Mouse (Mus musculus) embryonic fibroblast, embryonic 13.5 days (primary cell): ENCODE measurements at regions not wholly inside any gene's neighbourhood (a gene's known extent, or its start where the extent isn't known, plus 50 kb on each side); places are given as distances from the start of the nearest gene placed in this dataset.

Experiments used
- H3K27ac ChIP-seq: 2 replicates; pipeline ENCODE4 v1.5.1; 2012; ENCODE audit warnings: low read length, control low read depth, inconsistent platforms; ENCODE audit not compliant: insufficient read depth
- H3K4me1 ChIP-seq: 2 replicates; pipeline ENCODE4 v1.6.1; 2011; ENCODE audit warnings: low read length; ENCODE audit not compliant: control insufficient read depth, insufficient read depth
- H3K4me3 ChIP-seq: 2 replicates; pipeline ENCODE4 v1.5.1; 2011; ENCODE audit warnings: mild to moderate bottlenecking, control low read depth, low read length; ENCODE audit not compliant: insufficient read depth
- CTCF ChIP-seq: IDR thresholded peaks from 2 replicates; pipeline ENCODE4 v1.5.1; 2011; ENCODE audit warnings: mild to moderate bottlenecking, control low read depth, low read length, moderate library complexity, borderline replicate concordance; ENCODE audit not compliant: insufficient read depth
- POLR2A ChIP-seq: IDR thresholded peaks from 2 replicates; pipeline ENCODE4 v1.6.1; 2011; ENCODE audit warnings: low read depth, mild to moderate bottlenecking, control low read depth, low read length, moderate library complexity

DNA sequence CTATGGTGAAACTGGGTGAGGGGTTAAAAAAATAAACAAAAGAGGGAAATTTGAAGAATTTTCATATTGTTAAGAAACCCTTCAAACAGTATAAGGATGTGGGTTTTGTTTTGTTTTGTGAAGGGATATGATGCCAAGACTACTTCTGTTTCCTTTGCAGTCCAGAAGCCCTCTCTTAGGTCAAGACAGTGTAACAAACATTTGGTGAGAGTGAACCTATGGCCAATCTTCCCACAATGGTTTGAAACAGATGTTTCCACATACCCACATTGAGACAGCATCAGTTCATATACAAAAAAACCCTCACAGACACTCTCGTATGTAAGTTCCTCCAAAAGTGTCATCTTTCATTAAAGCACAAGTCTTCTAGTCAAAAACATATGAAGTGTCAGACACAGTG lies 263.6 kb downstream of the Tmsb4x start:
- no peak overlapping the region for H3K4me3 ChIP-seq
- H3K27ac ChIP-seq = no peak overlapping the region
- no peaks in the 10 kb centered on the region for H3K4me1 ChIP-seq
- TF ChIP-seq POLR2A (no peak), CTCF (no peak)

DNA sequence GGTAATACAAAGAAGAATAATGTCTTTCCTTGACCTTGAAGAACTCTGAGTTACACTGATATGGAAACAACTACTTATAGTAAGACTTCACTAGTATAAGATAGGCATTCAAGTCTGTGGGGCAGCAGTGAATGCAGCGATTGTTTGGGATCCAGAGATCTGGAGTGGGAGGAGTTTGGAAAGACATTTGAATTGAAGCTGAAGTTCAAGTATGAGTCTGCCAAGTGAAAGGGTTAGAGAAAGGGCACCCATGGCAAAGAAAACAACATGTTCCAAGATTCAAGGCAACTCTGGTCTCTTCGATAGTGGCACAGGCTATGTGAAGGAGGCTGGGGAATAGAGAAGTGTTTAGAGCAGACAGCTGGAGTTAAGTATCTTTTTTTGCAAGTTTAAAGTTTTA lies 275.3 kb downstream of the Tmsb4x start:
- Histone ChIP-seq H3K4me1 (no peaks in the 10 kb centered on the region), H3K4me3 (no peak overlapping the region), H3K27ac (no peak overlapping the region)
- TF ChIP-seq CTCF = no peak
- no peak for TF ChIP-seq POLR2A

DNA sequence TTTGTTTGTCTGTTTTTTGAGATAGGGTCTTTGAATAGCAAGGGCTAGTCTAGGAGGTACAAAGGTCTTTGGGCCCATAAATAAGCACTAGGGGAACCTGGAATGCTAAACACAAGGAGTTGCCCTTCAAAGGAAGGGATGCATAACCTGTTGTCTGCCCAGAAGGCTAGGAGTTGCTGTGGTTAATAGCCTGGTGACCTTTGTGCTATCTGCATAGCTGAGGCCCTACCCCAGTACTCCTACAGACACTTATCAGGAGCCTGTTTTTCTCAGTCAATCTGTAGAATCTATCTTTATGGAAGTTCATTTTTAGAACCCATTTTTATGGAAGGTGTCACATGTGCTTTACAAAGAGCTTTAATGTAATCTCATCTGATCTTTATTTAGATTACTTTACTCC lies 276.6 kb downstream of the Tmsb4x start:
- no peak overlapping the region for H3K4me3 ChIP-seq
- TF ChIP-seq POLR2A (no peak), CTCF (no peak)

DNA sequence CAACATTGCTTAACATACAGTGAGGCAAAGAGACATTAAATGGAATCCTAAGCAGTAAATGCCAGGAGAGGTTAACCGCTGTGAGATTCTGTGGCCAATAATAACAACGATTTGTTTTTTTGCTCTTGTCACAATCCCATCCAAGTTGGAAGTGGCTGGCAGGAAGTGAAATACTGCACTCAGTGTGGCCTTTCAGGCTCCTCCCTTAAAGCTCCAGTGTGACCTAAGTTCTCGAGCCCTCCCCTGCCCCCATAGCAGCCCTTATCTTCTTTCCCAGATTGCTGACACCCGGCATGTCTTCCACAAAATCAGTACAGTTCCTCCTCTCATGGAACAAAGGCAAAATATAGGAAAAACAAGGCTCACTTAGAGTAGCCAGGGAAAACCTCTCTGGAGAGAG lies 278.1 kb downstream of the Tmsb4x start:
- TF ChIP-seq CTCF = no peak
- TF ChIP-seq POLR2A = no peak
- no peak overlapping the region for H3K4me3 ChIP-seq
- H3K27ac ChIP-seq = no peak overlapping the region
- no peaks in the 10 kb centered on the region for H3K4me1 ChIP-seq

More for the DNA sequence above, 276.6 kb downstream of the Tmsb4x start:
- Histone ChIP-seq H3K27ac (no peak overlapping the region), H3K4me1 (no peaks in the 10 kb centered on the region)

DNA sequence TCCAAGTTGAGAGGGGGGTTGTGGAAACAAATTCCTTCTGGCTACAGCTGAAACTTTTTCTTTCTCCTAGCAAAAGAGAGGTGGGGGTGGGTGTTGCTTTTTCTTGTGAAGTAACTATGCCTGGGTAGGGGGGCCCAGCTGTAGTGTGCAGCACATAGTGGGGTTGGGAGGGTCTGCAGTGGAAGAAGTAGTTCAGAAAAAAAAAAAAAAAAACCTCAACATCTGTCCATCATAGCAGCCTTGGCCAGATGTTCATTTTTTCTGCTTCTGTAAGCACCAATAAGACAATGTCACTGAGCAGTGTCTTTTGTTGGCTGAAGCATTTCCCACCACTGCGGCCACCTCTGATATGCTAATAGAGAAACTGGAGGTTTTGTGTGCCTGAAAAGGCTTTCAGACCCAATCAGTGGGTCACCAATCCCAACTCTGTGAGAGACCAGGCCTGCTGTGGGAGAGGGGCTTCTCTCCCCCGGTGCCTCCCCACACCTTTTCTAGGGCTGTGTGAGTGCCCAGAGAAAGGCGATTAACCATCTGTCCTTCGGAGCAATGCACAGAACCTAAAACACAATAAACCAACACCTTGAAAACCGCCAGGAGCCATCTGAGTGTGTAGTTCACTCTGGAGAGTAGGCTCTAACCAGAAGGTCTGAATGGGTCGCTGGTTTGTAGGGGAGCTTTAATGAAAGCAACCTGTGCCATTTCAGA lies 279.2 kb downstream of the Tmsb4x start:
- no peak for TF ChIP-seq CTCF
- TF ChIP-seq POLR2A = no peak
- no peaks in the 10 kb centered on the region for H3K4me1 ChIP-seq
- no peak overlapping the region for H3K4me3 ChIP-seq
- H3K27ac ChIP-seq = no peak overlapping the region

DNA sequence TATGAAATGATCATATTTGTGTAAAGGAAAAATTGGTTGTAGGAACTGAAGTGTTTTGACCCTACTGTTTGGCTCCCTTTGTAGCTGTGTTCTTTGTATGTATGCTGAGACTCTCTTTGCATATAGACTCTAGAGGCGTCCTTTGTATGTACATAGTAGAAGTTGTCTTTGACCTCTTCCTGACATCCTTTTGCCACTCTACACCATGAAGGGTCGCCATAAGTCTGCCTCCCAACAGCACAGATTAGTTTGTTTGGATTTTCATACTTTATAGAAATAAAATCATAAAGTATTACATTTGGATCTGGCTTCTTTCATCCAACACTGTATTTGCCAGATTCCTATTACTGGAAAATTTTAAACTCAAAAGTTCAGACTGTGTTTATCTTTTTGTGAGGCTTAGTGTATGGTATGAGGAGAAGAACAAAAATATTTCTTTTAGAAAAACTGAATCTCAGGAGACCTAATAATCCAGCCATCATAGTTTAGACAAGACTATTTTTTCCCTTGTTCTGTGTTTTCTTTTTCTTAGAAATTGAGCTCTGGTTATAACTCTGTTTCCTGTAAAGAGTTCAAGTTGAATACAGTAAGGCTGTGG lies 293.7 kb downstream of the Tmsb4x start:
- Histone ChIP-seq H3K4me3 (no peak overlapping the region), H3K4me1 (no peaks in the 10 kb centered on the region), H3K27ac (no peak overlapping the region)
- no peak for TF ChIP-seq POLR2A
- TF ChIP-seq CTCF = no peak

DNA sequence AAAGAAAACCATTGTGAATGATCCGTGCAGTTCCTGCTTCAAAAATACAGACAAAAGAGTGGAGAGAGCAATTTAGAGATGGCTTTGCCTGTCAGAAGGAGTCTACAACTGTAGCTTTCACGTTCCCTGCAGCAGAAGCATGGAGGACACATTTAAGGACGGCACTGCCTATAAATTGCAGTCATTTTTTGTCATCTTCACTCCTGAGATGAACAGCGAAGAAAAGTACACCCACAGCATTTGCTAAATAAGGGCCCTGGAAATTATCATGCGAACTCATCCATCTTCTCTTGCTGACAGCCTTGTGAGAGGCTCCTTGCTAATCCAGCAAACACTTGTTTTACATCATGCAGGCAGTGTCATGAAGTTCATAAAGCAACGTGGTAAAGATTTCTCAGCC lies 302.5 kb downstream of the Tmsb4x start:
- TF ChIP-seq CTCF (no peak), POLR2A (no peak)
- no peaks in the 10 kb centered on the region for H3K4me1 ChIP-seq
- no peak overlapping the region for H3K27ac ChIP-seq
- no peak overlapping the region for H3K4me3 ChIP-seq

DNA sequence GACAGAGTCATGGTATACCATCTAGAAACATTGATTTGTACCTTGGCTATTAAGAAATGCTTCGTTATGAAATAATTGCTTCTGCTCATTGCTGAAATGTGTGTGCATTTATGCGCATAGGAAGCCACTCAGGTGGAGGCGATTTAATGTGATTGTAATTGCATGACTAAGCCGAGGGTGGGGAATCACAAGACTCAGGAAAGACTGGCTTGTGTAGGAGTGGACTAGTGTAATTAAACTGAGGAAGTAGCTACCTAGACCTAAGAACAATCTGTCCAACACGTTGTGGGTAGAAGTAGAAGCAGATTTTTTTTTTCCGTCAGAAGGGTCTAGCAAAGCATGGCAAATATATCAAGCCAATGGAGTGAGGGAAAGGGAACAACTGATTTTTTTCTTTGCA lies 308.4 kb downstream of the Tmsb4x start:
- H3K4me3 ChIP-seq = no peak overlapping the region
- TF ChIP-seq CTCF (no peak), POLR2A (no peak)
- H3K4me1 ChIP-seq = no peaks in the 10 kb centered on the region
- H3K27ac ChIP-seq = no peak overlapping the region

DNA sequence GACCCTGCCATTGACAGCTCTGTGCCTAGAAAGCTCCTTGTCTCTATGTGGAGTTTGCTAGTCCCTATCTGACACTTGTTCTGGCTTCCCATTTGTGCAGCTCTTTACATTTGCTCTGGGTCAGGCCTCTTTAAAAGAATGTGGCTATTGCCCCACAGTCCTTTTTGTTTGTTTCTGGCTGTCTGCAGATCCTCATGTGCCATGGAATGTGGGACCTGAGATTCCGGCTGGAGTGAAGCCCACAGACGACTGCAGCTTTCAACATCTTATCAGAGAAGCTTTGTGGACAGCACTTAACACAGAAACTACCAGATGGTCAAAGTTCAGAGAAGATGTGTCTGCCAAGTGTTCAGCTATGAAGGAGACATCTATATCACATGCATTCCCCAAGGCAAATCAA lies 309.7 kb upstream of the Egfl6 start:
- no peak for TF ChIP-seq CTCF
- TF ChIP-seq POLR2A = no peak
- Histone ChIP-seq H3K27ac (no peak overlapping the region), H3K4me1 (no peaks in the 10 kb centered on the region), H3K4me3 (no peak overlapping the region)

DNA sequence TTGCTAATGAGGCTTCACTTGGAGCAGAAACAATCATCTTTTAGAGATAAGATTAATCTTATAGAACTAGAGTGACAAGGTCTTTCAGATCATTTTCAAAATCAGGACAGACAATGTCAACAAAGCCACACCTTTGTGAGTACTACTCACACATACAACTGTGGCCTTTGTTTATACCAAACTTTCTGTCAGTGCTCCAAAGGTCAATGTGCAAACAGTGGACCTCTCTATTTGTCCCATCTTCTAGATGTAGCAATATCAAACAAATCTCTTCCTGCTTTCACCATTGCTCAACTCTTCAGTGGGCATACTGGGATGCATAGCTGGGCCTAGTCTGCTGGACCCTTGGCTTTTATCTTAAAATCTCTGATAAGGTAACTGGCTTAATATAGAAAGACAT lies 300.9 kb upstream of the Egfl6 start:
- no peak overlapping the region for H3K27ac ChIP-seq
- no peaks in the 10 kb centered on the region for H3K4me1 ChIP-seq
- H3K4me3 ChIP-seq = no peak overlapping the region
- no peak for TF ChIP-seq POLR2A
- no peak for TF ChIP-seq CTCF

DNA sequence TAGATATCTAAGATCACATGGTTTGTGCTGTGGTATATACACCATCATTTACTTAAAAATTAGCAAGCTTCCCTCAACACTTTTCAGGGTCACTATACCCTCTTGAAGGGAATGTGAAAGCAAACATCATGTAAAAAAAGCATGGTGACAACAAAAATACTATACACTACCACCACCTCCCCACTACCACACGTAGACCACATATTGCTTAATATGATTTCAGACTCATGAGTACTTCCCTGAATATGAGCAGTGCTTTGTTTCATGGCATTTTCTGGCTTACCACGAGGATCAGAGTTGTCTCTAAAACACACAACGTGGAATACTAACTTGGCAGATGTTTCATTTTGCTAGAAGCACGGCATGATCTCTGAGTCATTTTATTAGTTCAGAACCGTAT lies 284.0 kb upstream of the Egfl6 start:
- no peak overlapping the region for H3K4me3 ChIP-seq
- TF ChIP-seq POLR2A = no peak
- no peak for TF ChIP-seq CTCF
- no peak overlapping the region for H3K27ac ChIP-seq
- H3K4me1 ChIP-seq = no peaks in the 10 kb centered on the region
